Mouse (Mus musculus) adipose tissue, adult 10 weeks (tissue): ENCODE measurements around the gene Olfr1197. TPM values are rescaled to one million over a fixed set of nuclear protein-coding genes. Genes with fewer than 3 reads are reported as not detected.

Experiments used
- polyA plus RNA-seq: library from polyadenylated mRNA; stranded (reverse); fragments of 350-450 nt; fragmentation: Illumina TruSeq; extraction: RNeasy Lipid Tissue Mini Kit (QIAGEN cat#74804); gene quantifications from one replicate; pipeline ENCODE4 v1.2.3, GENCODE M21; 2014; ENCODE audit warnings: low read depth, low replicate concordance

Gene Olfr1197
- not detected for polyA plus RNA-seq

GRCm38 (mm10) chr2:88732266-88732665 lies at the start of gene Olfr1197:
Gene Olfr1197 (minus strand): TSS chr2:88732366.

GRCm38 (mm10) chr2:88770388-88770787 lies 38.2 kb upstream of the Olfr1197 start, which contains the start of gene Olfr1200:
Gene Olfr1200 (minus strand): TSS chr2:88770488.

GRCm38 (mm10) chr2:88760369-88760768 lies 28.2 kb upstream of the Olfr1197 start, which contains the start of gene Olfr1199:
Gene Olfr1199 (minus strand): TSS chr2:88760469.

GRCm38 (mm10) chr2:88751270-88751669 lies 19.1 kb upstream of the Olfr1197 start, which contains the start of gene Olfr1198:
Gene Olfr1198 (minus strand): TSS chr2:88751370.

GRCm38 (mm10) chr2:88704497-88704896 lies 27.7 kb downstream of the Olfr1197 start, which contains the start of gene Olfr1196:
Gene Olfr1196 (minus strand): TSS chr2:88704597.

GRCm38 (mm10) chr2:88689087-88689486 lies 43.1 kb downstream of the Olfr1197 start, which contains the start of gene Olfr1195:
Gene Olfr1195 (minus strand): TSS chr2:88689187.

Other genes with a start within 250 kb of the Olfr1197 start
- gene Olfr1184, start 248.8 kb downstream of the Olfr1197 start, polyA plus RNA-seq, result not detected
- gene Olfr1185-ps1, start 239.0 kb downstream of the Olfr1197 start, polyA plus RNA-seq, result not detected
- not detected for gene Olfr1186, start 213.8 kb downstream of the Olfr1197 start, polyA plus RNA-seq
- gene Olfr1188, start 175.4 kb downstream of the Olfr1197 start, polyA plus RNA-seq, result not detected
- not detected for gene Olfr1189, start 145.9 kb downstream of the Olfr1197 start, polyA plus RNA-seq
- gene Olfr1191-ps1, start 91.8 kb downstream of the Olfr1197 start, polyA plus RNA-seq, result not detected
- not detected for gene Olfr1192-ps1, start 83.9 kb downstream of the Olfr1197 start, polyA plus RNA-seq
- gene Olfr1193, start 56.7 kb downstream of the Olfr1197 start, polyA plus RNA-seq, result not detected
- gene Olfr1195, start 43.2 kb downstream of the Olfr1197 start, polyA plus RNA-seq, result not detected
- gene Olfr1196, start 27.8 kb downstream of the Olfr1197 start, polyA plus RNA-seq, result not detected
- gene Olfr1198, start 19.0 kb upstream of the Olfr1197 start, polyA plus RNA-seq, result not detected
- gene Olfr1199, start 28.1 kb upstream of the Olfr1197 start, polyA plus RNA-seq, result not detected
- gene Olfr1200, start 38.1 kb upstream of the Olfr1197 start, polyA plus RNA-seq, result not detected
- not detected for gene Olfr1201, start 60.7 kb upstream of the Olfr1197 start, polyA plus RNA-seq
- gene Olfr1202, start 82.1 kb upstream of the Olfr1197 start, polyA plus RNA-seq, result not detected
- not detected for gene Olfr1205, start 97.4 kb upstream of the Olfr1197 start, polyA plus RNA-seq
- gene Olfr1204, start 116.9 kb upstream of the Olfr1197 start, polyA plus RNA-seq, result not detected
- not detected for gene Olfr1206, start 130.9 kb upstream of the Olfr1197 start, polyA plus RNA-seq
- not detected for gene Olfr1208, start 169.9 kb upstream of the Olfr1197 start, polyA plus RNA-seq
- gene Olfr1209, start 182.8 kb upstream of the Olfr1197 start, polyA plus RNA-seq, result not detected
- not detected for gene Olfr1211, start 205.7 kb upstream of the Olfr1197 start, polyA plus RNA-seq
- gene Olfr1212, start 221.6 kb upstream of the Olfr1197 start, polyA plus RNA-seq, result not detected
- gene Gm13762, start 247.9 kb upstream of the Olfr1197 start, polyA plus RNA-seq, result not detected